Mouse (Mus musculus) forebrain, embryonic 16.5 days (tissue): ENCODE data around the gene Cish. TPM values are rescaled to one million over a fixed set of nuclear protein-coding genes. Genes with fewer than 3 reads are reported as not detected.

Source experiments
- ATAC-seq: fragments of 200-750 bp; cut with Nextera tagmentation; 2 replicates; pipeline ENCODE4 v1.8.0; 2017; ENCODE audit warnings: mild to moderate bottlenecking, moderate library complexity
- H3K27ac ChIP-seq: fragments of 300-500 bp; sonication (generic); 2 replicates; pipeline ENCODE4 v1.5.1; 2014; ENCODE audit warnings: low read length, control low read depth
- H3K27me3 ChIP-seq: fragments of 300-500 bp; sonication (generic); replicated peaks from 2 replicates; pipeline ENCODE4 v1.6.1; 2014; ENCODE audit warnings: low read length; ENCODE audit not compliant: control insufficient read depth, insufficient read depth
- H3K36me3 ChIP-seq: fragments of 300-500 bp; sonication (generic); 2 replicates; pipeline ENCODE4 v1.6.1; 2014; ENCODE audit not compliant: control insufficient read depth, insufficient read depth
- H3K4me1 ChIP-seq: fragments of 300-500 bp; sonication (generic); replicated peaks from 2 replicates; pipeline ENCODE4 v1.6.1; 2014; ENCODE audit warnings: low read length; ENCODE audit not compliant: control insufficient read depth, insufficient read depth
- H3K4me2 ChIP-seq: fragments of 300-500 bp; sonication (generic); 2 replicates; pipeline ENCODE4 v1.6.1; 2014; ENCODE audit warnings: mild to moderate bottlenecking, low read length, control low read depth
- H3K4me3 ChIP-seq: fragments of 300-500 bp; sonication (generic); replicated peaks from 2 replicates; pipeline ENCODE4 v1.5.1; 2014; ENCODE audit warnings: mild to moderate bottlenecking, low read length, control low read depth
- H3K9ac ChIP-seq: fragments of 300-500 bp; sonication (generic); replicated peaks from 2 replicates; pipeline ENCODE4 v1.6.1; 2014; ENCODE audit warnings: low read depth, low read length, control low read depth
- H3K9me3 ChIP-seq: fragments of 300-500 bp; sonication (generic); 2 replicates; pipeline ENCODE4 v1.6.1; 2016; ENCODE audit warnings: low read length; ENCODE audit not compliant: control insufficient read depth
- WGBS: fragments of 180-500 bp; shearing (Covaris S2); extraction: QIAGEN DNeasy Blood & Tissue Kit; methylation state at CpG from one replicate; pipeline ENCODE4 v1.1.7; 2014; 5-methylcytosine and 5-hydroxymethylcytosine counted together
- polyA plus RNA-seq: library from polyadenylated mRNA; unstranded; fragments of >200 nt; fragmentation: Nextera tagmentation; extraction: Ambion mirVana; gene quantifications from 2 replicates; pipeline ENCODE4 v1.2.1, GENCODE M21; 2015

Cish gene
- polyA plus RNA-seq, 1 experiment from 2014 or later, result 11.1 TPM

DNA sequence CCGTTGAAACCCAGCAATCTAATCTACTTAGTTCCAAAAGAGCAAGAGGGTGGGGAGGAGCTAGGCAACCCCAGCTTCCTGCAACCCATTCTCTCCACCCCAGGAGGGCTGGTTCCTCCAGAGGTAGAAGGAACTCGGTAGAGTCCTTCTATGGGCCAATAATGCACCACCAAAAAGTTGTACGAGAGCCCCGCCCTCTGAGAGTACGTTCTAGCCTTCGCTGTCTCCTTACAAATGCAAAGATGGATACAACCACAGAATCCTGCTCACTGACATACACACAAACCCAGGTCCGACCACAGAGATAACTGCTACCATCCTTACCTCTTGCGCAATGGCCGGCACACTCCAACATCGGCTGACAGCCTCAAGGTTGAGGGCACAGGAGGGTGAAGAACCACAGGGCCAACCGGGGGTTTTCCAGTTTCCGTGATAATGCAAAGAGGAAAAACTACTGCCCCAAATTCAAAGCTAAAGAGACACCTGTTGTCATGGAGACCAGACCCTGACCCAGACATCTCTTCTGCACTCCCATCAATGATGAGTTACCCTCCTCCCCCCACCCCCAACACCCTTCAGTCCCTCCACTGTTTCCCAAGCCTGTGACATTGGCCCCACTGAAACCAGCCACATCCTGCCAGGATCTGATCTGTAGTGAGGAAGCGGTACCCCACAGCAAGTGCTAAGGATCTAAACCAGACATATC, 15.4 kb upstream of the Cish start:
- Histone ChIP-seq H3K36me3 (no peaks in the 10 kb centered on the region), H3K9ac (no peak overlapping the region), H3K4me3 (no peak overlapping the region), H3K27ac (no peak overlapping the region), H3K4me1 (peaks cover 11% of the 10 kb centered on the region), H3K9me3 (no peaks in the 10 kb centered on the region), H3K27me3 (peaks cover 3% of the 10 kb centered on the region; the same call in 1 of the 2 replicates), H3K4me2 (no peak overlapping the region)
- no peak for ATAC-seq
- WGBS, result 53% methylated on average over 13 of the region's 13 CpGs

DNA sequence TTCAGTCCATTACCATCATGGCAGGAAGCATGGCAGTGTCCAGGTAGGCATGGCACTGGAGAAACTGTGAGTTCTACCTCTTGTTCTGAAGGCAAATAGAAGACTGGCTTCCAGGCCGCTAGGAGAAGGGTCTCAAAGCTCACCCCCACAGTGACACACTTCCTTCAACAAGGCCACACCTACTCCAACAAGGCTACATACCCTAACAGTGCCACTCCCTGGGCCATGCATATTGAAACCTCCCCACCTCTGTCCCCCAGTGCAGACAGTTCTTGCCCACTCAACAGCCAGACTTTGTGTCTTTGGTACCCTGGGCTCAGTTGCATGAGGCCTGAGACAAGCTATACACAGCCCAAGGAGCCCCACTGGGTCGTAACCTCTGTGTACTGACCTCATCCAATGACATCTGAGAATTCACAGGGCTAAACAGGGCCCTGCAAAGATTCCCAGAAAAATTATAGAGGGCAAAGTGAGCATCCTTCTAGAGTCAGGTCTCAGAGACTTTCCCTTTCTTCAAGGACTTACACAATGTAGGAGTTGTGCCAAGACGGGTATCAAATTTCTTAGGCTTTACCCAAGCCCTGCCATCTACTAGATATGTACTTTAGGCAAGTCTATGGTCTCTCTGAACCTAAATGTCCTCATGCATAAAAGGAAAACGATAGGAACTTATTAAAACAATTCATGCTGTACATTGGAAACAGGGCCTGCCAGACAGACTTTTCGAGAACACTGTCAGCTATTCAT, 14.4 kb upstream of the Cish start:
- Histone ChIP-seq H3K4me1 (peaks cover 11% of the 10 kb centered on the region), H3K9ac (no peak overlapping the region), H3K4me3 (no peak overlapping the region), H3K4me2 (no peak overlapping the region), H3K27me3 (no peaks in the 10 kb centered on the region), H3K36me3 (no peaks in the 10 kb centered on the region), H3K27ac (no peak overlapping the region), H3K9me3 (no peaks in the 10 kb centered on the region)
- no peak for ATAC-seq
- 91% methylated on average over 5 of the region's 5 CpGs for WGBS

DNA sequence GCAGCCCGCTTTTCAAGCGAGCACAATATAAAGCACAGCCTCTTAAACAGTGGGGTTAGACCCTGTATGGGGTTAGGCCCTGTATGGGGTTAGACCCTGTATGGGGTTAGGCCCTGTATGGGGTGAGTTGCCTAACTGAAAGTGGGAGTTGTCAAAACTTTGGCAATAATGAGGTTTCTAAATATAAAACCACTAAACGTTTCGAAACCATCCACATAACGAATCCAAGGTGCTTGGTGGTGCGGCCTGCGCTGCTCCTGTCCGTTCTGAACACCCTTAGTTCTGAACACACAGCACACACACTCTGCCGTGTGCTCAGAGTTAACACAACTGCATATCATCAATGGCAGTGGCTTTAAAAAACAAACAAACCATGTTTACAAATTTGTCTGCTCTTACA, 12.9 kb upstream of the Cish start:
- ATAC-seq, result no peak
- H3K36me3 ChIP-seq, result no peaks in the 10 kb centered on the region
- no peak overlapping the region for H3K9ac ChIP-seq
- no peak overlapping the region for H3K27ac ChIP-seq
- no peak overlapping the region for H3K4me3 ChIP-seq
- peaks cover 11% of the 10 kb centered on the region for H3K4me1 ChIP-seq
- WGBS, result 89% methylated on average over 9 of the region's 9 CpGs
- no peak overlapping the region for H3K4me2 ChIP-seq
- H3K9me3 ChIP-seq, result no peaks in the 10 kb centered on the region
- no peaks in the 10 kb centered on the region for H3K27me3 ChIP-seq

DNA sequence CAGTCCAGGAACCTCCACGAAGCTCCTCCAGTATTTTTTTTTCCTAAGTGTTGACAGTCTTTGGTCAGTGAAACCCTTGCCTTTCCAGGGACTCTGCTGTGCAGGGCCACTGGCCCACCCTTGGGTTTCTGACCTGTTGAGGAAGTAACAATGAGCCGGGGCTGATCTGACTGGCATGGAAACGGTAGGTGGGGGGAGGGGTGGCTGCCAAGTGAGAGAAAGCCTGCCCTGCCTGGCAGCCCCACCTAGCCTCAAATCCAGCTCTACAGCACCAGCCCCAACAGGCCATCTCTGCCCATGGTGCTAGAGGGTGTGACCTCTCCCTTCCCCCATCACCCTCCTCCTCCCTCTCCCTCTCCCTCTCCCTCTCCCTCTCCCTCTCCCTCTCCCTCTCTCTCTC, 10.8 kb upstream of the Cish start:
- Histone ChIP-seq H3K9ac (no peak overlapping the region), H3K36me3 (no peaks in the 10 kb centered on the region), H3K9me3 (no peaks in the 10 kb centered on the region), H3K27ac (no peak overlapping the region), H3K27me3 (0 out of 2 replicates have a peak, but pooled peaks cover 4% of the 10 kb centered on the region), H3K4me3 (no peak overlapping the region), H3K4me1 (peaks cover 14% of the 10 kb centered on the region), H3K4me2 (no peak overlapping the region)
- ATAC-seq, result no peak
- WGBS, result 19% methylated on average over 3 of the region's 3 CpGs

DNA sequence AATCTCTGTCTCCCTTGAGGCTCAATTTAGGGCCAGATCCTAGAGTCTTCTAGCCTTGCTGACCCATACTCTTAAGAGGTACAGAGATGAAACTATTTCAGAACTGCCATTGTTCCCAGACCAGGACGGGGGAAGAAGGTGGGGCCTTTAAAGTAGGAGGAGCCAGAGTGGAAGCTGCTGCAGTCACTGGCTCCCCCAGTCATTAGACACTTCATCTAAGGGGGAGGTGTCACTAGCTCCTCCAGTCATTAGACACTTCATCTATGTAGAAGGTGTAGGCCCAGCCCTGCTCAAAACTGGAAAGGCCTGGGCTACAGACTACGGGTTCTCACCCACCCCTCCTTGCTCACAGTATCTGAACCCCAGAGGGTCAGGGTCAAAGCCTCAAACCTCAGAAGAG, 8.5 kb upstream of the Cish start:
- H3K4me3 ChIP-seq, result no peak overlapping the region

DNA sequence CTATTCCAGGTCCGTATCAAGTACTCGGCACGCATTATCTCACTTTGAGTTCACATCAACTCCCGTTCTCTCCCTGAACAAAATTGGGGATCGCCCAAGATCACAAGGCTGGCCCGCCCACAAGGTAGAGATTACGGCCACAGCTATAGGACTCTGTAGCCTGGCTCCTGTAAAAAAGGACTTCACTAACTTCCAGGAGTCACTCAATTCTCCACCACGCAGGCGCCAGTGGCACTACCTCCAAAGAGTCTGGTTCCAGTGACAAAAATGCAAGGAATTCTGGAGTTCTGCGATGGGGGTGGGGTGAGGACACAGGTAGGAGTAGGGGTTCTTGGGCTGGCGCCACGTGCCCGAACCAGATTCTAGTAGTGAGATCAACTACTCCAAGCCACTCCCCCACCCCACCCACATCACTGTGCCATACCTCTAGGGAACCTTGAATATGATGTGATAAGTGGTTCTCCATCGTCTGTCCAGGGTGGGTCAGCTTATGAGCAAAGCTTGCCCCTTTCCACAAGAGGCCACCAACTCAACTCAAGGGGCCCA, 7.6 kb upstream of the Cish start:
- no peak overlapping the region for H3K27ac ChIP-seq
- no peak overlapping the region for H3K9ac ChIP-seq
- WGBS, result 94% methylated on average over 14 of the region's 14 CpGs
- H3K4me1 ChIP-seq, result peaks cover 12% of the 10 kb centered on the region
- no peak overlapping the region for H3K4me2 ChIP-seq
- no peaks in the 10 kb centered on the region for H3K36me3 ChIP-seq
- no peak overlapping the region for H3K4me3 ChIP-seq
- H3K9me3 ChIP-seq, result no peaks in the 10 kb centered on the region
- no peak for ATAC-seq
- H3K27me3 ChIP-seq, result 0 out of 2 replicates have a peak, but pooled peaks cover 4% of the 10 kb centered on the region

More for the DNA sequence above, 8.5 kb upstream of the Cish start:
- H3K27me3 ChIP-seq, result 0 out of 2 replicates have a peak, but pooled peaks cover 4% of the 10 kb centered on the region
- H3K36me3 ChIP-seq, result no peaks in the 10 kb centered on the region
- WGBS, result 65% methylated on average over 2 of the region's 2 CpGs
- H3K9me3 ChIP-seq, result no peaks in the 10 kb centered on the region
- H3K4me1 ChIP-seq, result peaks cover 12% of the 10 kb centered on the region
- no peak overlapping the region for H3K4me2 ChIP-seq
- H3K9ac ChIP-seq, result no peak overlapping the region
- no peak for ATAC-seq
- no peak overlapping the region for H3K27ac ChIP-seq

DNA sequence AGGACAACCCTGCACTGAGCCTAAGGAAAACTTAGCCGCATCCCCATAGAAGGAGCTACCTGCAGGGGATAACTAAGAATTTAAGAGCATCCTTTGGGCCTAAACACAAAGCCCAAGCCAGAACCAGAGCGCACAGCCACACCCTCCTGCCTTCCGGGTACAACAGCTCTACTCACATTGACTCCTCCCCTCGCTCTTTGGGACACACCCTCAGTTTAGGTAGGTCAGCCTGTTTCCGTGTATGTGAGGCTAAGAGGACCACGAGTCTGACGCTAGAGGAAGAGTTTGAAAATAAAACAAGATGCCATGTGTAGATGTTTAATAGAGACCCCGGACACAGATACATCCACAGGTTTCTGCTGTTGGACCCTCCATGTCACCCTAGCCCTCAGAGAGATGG, 7.1 kb upstream of the Cish start:
- 0 out of 2 replicates have a peak, but pooled peaks cover 4% of the 10 kb centered on the region for H3K27me3 ChIP-seq
- H3K9ac ChIP-seq, result no peak overlapping the region
- H3K9me3 ChIP-seq, result no peaks in the 10 kb centered on the region
- WGBS, result 27% methylated on average over 8 of the region's 8 CpGs
- no peaks in the 10 kb centered on the region for H3K36me3 ChIP-seq
- no peak overlapping the region; the same call in 1 of the 2 replicates for H3K4me3 ChIP-seq
- no peak overlapping the region for H3K4me2 ChIP-seq
- peaks cover 12% of the 10 kb centered on the region for H3K4me1 ChIP-seq
- H3K27ac ChIP-seq, result no peak overlapping the region
- ATAC-seq, result no peak

DNA sequence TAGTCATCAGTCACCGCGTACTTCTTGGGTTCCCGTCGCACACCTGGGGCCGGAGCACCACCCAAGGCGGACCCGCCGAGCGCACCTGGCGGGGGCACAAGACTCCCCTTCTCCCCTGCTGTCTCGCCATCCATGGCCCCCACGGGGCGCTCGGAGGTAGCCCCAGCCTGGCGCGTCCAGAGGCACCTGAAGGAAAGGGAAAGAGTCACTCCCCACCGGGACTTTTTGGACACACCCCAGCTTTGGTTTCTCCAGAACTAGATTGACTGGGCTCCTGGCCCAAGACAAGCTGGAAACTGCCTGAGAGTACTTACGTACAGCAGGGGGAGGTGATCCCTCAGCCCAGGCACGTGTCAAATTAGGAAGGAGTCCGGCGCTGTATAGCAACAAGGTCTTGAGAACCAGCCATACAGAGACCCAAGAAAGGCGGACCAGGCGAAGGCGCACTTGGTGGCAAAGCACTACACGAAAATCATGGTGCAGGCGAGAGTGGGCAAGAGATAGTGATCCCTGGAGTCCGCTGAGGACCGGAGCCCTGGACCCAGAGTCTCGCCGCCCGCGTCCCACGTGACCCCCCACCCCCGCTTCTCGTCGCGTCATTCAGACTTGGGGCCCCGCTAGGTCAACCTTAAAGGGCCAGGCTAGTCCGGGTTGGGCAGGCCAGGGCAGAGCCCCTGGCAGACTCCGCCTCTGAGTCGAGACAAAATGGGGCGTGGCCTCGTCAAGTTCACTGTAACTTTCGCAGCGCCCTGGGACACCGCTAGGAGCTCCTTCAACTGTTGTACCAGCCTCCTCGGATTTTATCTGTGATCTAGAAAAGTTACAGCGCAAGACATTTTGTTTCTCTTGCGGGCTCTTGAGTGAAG, 6.4 kb upstream of the Cish start, which contains the start of gene Mapkapk3:
Gene Mapkapk3, minus strand, starts transcription at position 667 of the 866 bp plus-strand sequence.
- H3K36me3 ChIP-seq, result no peaks in the 10 kb centered on the region
- WGBS, result 2% methylated on average over 46 of the region's 49 CpGs
- H3K27ac ChIP-seq, result no peak within 1 kb of the TSS
- peak within 1 kb of the TSS; percentile 59 for H3K4me2 ChIP-seq
- H3K27me3 ChIP-seq, result 0 out of 2 replicates have a peak, but pooled peaks cover 4% of the 10 kb centered on the region
- peaks cover 12% of the 10 kb centered on the region for H3K4me1 ChIP-seq
- peak; percentile 66; the same call in 1 of the 2 replicates for ATAC-seq
- H3K9me3 ChIP-seq, result no peaks in the 10 kb centered on the region
- peak within 1 kb of the TSS; percentile 23; the same call in 1 of the 2 replicates for H3K9ac ChIP-seq
- H3K4me3 ChIP-seq, result peak within 1 kb of the TSS; percentile 37
